Mouse (Mus musculus): ENCODE results near the gene Myo16.

Gene Myo16

DNA sequence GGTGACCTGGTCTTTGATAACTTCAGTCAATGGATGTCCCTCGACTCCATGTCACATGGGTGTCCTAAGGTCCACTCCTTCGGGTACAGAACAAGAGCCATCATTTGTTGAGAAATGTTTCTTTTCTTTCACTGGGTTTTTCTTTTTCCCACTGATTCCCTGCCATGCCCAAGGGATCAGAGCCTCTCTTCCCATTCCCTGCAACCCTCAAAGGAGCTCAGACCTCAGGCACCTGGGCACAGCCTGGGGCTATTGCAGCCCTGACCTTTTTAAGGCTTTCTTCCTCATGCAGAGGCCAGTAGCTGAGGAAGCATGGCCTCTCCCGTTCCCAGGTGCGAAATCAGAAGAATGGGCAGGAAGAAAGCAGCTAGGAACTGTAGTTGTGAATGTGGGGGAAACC is 23.4 kb downstream of the Myo16 start:
- DNase-seq, result no peak

DNA sequence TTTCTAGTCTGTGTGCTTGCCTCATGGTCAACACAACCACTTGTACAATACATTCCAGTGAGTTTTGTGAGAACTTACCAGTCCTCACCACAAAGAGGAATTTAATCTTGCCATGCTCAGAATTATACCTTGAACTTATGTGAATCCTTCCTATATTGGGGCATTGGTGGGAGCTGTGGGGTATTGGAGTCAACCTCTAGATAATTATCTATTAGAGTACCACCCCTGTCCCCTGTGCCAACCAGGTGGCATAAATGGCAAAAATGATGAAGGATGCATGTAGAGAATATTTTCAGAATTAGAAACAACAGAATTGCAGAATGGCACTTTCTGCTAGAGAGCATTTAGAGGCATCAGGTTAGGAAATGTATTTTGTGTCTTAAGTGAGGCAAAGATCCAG is 25.3 kb downstream of the Myo16 start:
- DNase-seq, result no peak

DNA sequence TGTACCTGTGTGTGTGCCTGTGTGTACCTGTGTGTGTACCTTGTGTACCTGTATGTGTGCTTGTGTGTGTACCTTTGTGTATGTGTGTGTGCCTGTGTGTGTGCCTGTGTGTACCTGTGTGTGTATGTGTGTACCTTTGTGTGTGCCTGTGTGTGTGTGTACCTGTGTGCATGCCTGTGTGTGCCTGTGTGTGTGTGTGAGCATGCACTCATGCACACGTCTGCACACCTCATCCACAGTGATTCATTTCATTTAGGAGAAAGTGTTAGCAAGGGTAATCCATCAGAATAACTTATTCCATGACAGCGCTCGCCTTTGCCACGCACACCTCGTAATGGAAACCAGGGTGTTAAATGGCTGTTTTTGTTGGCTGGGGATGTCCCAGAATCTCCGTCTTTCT is 36.9 kb downstream of the Myo16 start:
- DNase-seq, result no peak

DNA sequence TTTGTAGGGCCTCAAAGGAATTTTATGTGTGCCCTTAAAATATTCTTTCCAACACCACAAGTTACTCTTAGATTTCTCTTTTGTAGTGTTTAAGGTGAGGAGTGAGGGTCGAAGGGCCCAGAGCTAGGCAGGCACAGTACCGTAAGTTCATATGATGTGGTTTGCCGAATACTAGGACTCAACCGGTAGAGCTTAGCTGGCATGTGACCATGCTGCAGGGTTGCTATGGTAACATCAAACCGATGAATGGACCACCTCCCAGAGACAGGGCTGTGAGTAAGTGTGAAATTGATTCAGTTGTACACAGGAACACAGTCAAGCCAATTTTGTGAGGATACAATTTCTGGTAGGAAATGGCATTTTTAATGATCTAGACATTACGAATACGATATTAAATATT is 44.5 kb downstream of the Myo16 start:
- DNase-seq, result no peak

DNA sequence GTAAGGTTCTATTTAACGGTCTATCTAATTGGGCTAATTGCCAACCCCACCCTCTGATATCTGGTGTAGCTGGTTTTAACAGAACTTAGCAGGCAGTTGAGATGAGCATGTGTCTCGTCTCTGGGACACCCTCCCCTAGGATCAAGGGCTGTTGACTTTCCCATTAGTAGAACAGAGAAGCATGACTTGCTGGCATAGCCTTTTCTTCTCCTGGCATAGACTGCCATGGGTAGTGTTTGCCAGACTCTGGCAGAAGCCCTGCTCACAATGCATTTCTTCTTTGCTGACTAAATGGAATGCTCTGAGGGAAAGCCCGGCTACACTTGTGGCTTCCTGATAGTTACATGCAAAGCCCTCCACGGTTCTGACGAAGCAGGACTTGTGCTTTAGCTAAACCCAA is 45.6 kb downstream of the Myo16 start:
- DNase-seq, result no peak

DNA sequence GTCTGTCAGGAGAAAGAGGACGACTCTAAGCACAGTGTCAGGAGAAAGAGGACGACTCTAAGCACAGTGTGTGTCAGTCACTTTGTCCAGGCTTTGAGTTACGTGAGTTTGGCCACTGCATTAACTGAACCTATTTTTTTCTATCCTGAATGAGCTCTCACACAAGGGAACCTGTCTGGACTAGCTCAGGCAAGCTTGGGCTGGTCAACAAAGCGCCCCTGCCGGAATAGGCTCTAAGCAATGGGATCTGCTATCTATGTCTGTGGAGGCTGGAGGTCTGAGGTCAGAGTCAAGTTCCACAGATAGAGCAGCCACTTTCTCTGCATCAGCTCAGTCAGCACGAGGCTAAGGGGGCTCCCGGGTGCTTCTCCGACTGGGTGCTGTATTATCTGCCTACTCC is 46.3 kb downstream of the Myo16 start:
- peak; percentile 26 for DNase-seq

DNA sequence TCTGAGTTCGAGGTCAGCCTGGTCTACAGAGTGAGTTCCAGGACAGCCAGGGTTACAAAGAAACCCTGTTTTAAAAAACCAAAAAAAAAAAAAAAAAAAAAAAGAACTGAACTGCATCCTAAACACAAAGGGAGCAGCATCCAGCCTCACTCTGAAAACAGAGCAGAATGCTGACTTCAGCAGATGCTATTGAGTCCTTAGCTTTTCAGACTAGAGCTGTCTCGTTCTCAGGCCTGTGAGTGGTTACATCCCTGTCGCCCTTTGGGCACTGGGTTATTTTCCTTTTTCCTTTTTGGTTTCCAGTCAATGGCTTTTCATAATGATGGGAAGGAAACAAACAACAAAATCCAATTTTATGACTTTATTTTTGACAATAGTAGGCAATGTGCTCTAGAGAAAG is 61.3 kb downstream of the Myo16 start:
- no peak for DNase-seq

GRCm38 (mm10) chr8:10219761-10220276 is 66.1 kb downstream of the Myo16 start:
- DNase-seq, result no peak

DNA sequence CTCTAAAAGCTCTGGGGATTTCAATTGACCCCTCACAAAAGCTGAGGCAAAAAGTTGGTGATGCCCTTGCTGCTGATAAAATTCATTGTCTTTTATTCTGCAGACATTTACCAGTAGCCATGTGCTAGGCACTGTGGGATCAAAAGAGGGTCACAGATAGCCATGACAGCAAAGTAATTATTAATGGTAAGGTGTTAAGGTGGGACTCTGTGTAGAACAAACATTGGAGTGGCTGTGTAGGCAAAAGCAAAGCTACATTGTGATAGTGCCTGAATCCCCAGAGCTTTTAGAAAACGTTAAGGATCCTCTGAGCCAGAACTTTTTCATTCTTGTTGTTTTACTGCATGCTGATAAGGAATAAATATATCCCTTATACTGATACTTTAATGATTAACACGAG is 69.1 kb downstream of the Myo16 start:
- DNase-seq, result no peak

- DNase-seq, result no peak
Measured at GRCm38 (mm10) chr8:10223528-10224194, 70.0 kb downstream of the Myo16 start.

GRCm38 (mm10) chr8:10224305-10224971 is 70.7 kb downstream of the Myo16 start:
- DNase-seq, result no peak

DNA sequence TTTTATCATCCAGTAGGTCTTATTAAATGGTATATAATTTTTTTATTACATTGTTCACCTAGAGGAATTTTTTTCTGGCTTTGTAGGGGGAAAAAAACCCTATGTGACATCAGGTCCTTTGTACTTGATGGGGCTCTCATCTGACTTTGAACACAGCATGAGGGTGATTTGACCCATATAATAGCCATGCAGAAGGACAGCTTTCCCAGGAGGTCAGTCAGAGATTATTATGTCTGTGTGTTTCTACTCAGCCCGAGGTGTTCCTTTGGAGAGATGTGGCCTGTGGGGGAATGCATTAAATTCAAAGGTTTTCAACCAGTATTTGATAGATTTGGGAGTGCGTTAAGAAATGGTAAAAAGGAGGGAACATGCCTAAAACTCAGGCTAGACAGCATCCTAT is 71.3 kb downstream of the Myo16 start:
- no peak for DNase-seq

DNA sequence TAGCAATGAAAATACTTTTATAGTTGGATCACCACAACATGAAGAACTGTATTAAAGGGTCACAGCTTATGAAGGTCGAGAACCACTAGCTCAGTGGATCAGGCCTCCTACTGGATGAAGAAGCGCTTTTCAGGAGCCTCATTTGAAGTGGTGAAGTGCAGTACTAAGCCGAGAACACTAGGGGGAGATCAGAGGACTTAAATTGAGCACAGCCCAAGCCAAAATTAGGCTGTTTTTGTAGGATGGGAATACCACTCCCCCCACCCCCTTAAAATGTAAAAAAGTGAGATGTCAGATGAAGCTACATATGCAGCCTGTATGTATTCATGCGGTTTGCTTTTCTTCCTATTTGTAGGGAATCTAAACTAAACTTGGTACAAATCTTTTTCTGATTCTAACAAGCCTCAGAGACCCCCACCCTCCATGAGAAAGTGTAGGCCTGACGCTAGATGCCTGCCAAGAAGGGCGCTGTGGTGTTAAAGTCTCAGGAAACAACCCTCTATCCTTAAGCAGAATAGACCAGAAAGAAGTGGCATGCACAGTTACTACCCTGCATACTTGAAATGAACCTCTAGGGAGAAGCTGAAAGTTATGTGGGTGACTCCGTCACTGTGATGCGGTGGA is 77.1 kb downstream of the Myo16 start:
- DNase-seq, result peak; percentile 18

DNA sequence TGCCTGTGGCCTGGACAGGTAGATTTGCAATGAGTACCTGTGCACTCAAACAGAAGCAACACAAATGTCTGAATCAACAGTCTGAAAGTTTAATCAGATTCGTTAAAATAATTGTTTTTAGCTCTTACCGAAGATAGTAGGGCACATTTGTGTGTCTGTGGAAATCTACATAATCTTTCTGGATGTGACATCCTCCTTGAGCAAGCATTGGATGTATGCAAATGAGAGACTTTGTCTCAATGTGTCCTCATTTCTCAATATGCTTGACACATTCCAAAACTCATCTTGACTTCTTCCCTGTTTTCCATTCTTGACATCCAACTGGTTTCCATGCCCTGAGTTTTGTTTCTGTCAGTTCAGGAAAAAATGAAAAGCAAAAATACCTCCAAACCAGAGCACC is 80.8 kb downstream of the Myo16 start:
- no peak for DNase-seq

DNA sequence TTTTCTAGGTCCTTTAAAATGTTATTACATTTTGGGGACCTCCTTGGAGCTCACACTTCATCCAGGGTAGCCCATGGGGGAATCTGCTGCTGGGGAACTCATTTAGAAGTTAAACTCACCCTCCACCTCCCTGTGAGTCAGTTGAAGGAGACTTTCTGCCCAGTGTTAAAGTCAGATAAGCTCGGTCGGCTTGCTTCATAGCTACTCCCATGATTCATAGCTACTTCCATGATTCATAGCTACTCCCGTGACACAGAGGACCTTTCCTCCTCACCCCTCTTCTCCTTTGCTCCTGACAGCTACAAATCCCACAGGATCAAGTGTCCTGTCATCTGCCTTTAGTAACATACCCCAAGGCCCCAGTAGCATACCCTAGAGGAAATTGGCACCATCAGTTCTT is 89.6 kb downstream of the Myo16 start:
- DNase-seq, result no peak

GRCm38 (mm10) chr8:10249156-10249555 is 95.4 kb downstream of the Myo16 start:
- no peak for DNase-seq

DNA sequence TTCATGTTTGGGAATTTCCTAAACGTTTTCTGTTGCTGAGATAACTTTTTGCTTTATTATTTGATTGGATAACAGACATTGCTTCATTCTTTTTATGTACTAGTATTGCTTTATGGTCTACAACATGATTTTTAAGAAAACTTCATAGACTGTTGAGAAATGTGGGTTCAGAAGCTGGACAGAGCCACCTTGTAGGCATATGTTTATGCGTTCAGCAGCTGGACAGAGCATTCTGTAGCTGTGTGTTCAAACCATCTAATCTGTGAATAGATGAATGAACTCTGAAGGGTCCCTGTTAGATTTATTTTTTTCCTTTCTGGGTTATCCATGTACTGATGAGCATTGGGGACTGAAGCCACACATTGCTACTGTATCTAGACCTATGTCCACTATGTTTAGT is 102.0 kb downstream of the Myo16 start:
- DNase-seq, result no peak

GRCm38 (mm10) chr8:10256563-10256962 is 102.9 kb downstream of the Myo16 start:
- no peak for DNase-seq

DNA sequence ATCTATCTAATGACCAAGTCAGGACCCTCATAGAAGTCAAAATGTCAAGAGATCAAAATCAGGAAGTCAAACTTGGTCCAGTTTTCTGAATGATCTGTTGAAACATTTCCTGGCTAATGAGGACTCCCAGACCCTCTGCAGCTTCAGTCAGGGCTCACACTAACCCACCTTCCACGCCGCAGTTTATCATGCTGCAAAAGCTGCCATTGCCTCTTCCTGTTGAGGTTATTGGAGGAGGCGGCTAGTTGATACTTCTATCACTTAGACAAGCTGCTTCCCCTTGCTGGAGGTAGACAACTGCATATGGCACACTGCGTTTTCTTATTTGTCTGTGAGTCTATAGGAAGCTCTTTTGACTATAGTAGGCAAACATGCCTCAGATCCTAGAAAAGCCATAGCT is 116.4 kb downstream of the Myo16 start:
- DNase-seq, result no peak

- no peak for DNase-seq
Measured at GRCm38 (mm10) chr8:10292600-10292999, 138.9 kb downstream of the Myo16 start.

GRCm38 (mm10) chr8:10300797-10301196 is 147.1 kb downstream of the Myo16 start:
- DNase-seq, result no peak

DNA sequence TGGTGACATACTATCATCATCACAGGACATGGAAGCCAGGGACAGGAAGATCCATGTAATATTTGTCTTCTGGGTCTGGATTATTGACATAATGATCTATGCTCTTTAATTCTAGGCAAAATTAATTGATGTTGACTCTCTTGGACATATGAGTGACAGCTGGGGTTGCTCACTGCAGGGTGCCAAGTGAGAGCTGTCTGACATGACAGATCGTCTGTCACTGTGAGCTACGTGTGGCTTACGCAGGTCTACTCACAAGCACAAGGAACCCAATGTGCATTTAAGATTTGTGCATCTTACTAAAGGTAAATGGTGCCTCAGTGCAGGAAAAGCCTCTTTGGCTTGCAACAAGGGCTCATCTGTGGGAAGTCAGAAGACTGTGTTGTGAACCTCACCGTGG is 149.3 kb downstream of the Myo16 start:
- DNase-seq, result no peak

DNA sequence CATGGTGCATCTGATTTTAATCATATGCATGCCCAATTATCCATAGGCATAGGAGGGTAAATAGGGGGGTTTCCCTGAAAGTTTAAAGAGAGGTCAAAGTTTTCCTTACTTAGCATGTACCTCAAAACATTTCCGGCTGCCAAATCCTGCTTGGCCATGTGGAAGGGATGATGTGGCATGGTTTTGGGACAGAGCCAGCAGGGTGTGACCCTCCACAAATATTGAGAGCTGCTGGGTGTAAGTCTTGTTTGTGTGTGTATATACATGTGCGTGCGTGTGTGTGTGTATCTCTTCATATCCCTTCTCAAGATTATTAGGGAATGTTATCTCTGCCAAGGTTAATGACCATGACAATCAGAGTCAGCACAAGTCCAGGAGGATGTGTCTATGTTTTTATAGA is 150.3 kb downstream of the Myo16 start:
- DNase-seq, result no peak

DNA sequence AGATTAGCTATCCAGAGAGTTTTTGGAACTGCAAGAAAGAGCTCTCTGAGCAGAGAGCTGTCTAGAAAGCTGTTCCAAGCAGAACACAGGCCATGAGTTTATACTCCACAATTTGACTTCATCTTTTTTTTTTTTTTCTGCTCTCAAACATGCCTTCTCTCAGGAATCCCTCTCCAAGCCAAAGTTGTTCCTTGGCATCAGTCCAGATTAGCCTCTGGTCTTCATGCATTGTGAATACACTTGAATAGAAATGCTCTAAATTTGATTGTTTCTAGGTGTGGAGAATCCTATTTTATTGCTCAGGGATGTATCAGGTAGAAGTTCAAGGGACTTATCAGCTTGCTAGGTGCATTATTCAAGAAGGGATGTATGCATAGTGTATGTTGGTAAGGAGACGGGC is 151.0 kb downstream of the Myo16 start:
- DNase-seq, result no peak

Data from kidney, adult 18-20 months (tissue).